Comparison of ENCODE assay signal across 16 mouse cellular contexts in genomic region chr9:98261461-98262011, GRCm38 (mm10). TPM values are rescaled to one million over a fixed set of nuclear protein-coding genes. Genes with fewer than 3 reads are reported as not detected.
DNase-seq lines count a peak whose midpoint lies in the region; ATAC-seq and TF ChIP-seq lines count a peak whose summit lies in the region.
"Had no signal": no experiment of that assay in that cellular context is flagged by ENCODE, and none has a peak within 500 bp of the region (broad histone marks: within the 10 kb centered on the region; RNA-seq: fewer than 3 reads in every experiment).

No protein-coding gene starts in this region.

- H3K36me3 ChIP-seq in intestine, embryonic 15.5 days, result no peaks in the 10 kb centered on the region
- H3K36me3 ChIP-seq in intestine, postnatal 0 days (ENCODE audit: control insufficient read depth, insufficient read depth), result no peaks in the 10 kb centered on the region
- no peaks in the 10 kb centered on the region for H3K36me3 ChIP-seq in kidney, embryonic 14.5 days (ENCODE audit: control insufficient read depth, insufficient read depth, low read length)
- H3K36me3 ChIP-seq in liver, postnatal 0 days (replicated peaks; ENCODE audit: insufficient read depth, low read length), result no peaks in the 10 kb centered on the region
- H3K36me3 ChIP-seq: embryonic facial prominence, embryonic 15.5 days; G1E; limb, embryonic 10.5 days had no signal

- no peak overlapping the region for H3K4me3 ChIP-seq in intestine, embryonic 15.5 days (replicated peaks)
- H3K4me3 ChIP-seq in intestine, postnatal 0 days (ENCODE audit: low read depth, low read length), result no peak overlapping the region
- H3K4me3 ChIP-seq in kidney, embryonic 14.5 days (ENCODE audit: low read length), result no peak overlapping the region
- H3K4me3 ChIP-seq in liver, postnatal 0 days (ENCODE audit: low read depth, low read length), result no peak overlapping the region
- H3K4me3 ChIP-seq in left cerebral cortex, adult 2 months, result no peak overlapping the region
- H3K4me3 ChIP-seq: embryonic facial prominence, embryonic 15.5 days; forebrain, embryonic 13.5 days; limb, embryonic 10.5 days had no signal

- DNase-seq in embryo, embryonic 11 days, result peak; percentile 19
- no peak for DNase-seq in liver, postnatal 0 days
- no peak for DNase-seq in heart, postnatal 36 days
- no peak for DNase-seq in left cerebral cortex, adult 2 months (ENCODE audit: extremely low spot score in 1 of 2, low spot score in 2 of 2)
- no peak for DNase-seq in thymus, postnatal 14 days
- DNase-seq: cerebellum, adult 8-10 months; heart, adult 11 months; lung, adult 2 months; right cerebral cortex, postnatal 14 days had no signal

- H3K27me3 ChIP-seq in intestine, embryonic 15.5 days (replicated peaks), result no peaks in the 10 kb centered on the region
- no peaks in the 10 kb centered on the region for H3K27me3 ChIP-seq in intestine, postnatal 0 days (replicated peaks; ENCODE audit: control insufficient read depth, insufficient read depth, low read length)
- no peaks in the 10 kb centered on the region for H3K27me3 ChIP-seq in kidney, embryonic 14.5 days (ENCODE audit: control insufficient read depth, insufficient read depth, low read length)
- no peaks in the 10 kb centered on the region for H3K27me3 ChIP-seq in liver, postnatal 0 days (ENCODE audit: insufficient read depth, low read length)
- H3K27me3 ChIP-seq: embryonic facial prominence, embryonic 15.5 days; forebrain, embryonic 13.5 days had no signal

- no peak for TF ChIP-seq CTCF in intestine, postnatal 0 days (IDR thresholded peaks at IDR 0.05; ENCODE audit: low read depth)
- no peak for TF ChIP-seq CTCF in liver, postnatal 0 days (IDR thresholded peaks at IDR 0.05; ENCODE audit: low read depth)
- no peak for TF ChIP-seq CTCF in left cerebral cortex, adult 2 months (IDR thresholded peaks at IDR 0.05)

- peak; percentile 47 for ATAC-seq in intestine, embryonic 15.5 days
- ATAC-seq in intestine, postnatal 0 days, result no peak
- peak; percentile 92 for ATAC-seq in kidney, embryonic 14.5 days (ENCODE audit: low FRiP score, low TSS enrichment)
- peak; percentile 36; the same call in 1 of the 2 replicates for ATAC-seq in liver, postnatal 0 days
- ATAC-seq: forebrain, embryonic 13.5 days had no signal

- no peak overlapping the region for H3K9ac ChIP-seq in intestine, embryonic 15.5 days
- no peak overlapping the region for H3K9ac ChIP-seq in intestine, postnatal 0 days (ENCODE audit: low read depth, low read length)
- no peak overlapping the region for H3K9ac ChIP-seq in kidney, embryonic 14.5 days (ENCODE audit: low read depth, low read length)
- H3K9ac ChIP-seq in liver, postnatal 0 days (replicated peaks), result no peak overlapping the region
- H3K9ac ChIP-seq: embryonic facial prominence, embryonic 15.5 days; forebrain, embryonic 13.5 days had no signal

- H3K27ac ChIP-seq in intestine, embryonic 15.5 days, result no peak overlapping the region
- no peak overlapping the region for H3K27ac ChIP-seq in intestine, postnatal 0 days (ENCODE audit: low read depth, low read length)
- peak overlapping the region; percentile 59; the same call in 1 of the 2 replicates for H3K27ac ChIP-seq in kidney, embryonic 14.5 days (ENCODE audit: low read depth, low read length)
- no peak overlapping the region for H3K27ac ChIP-seq in liver, postnatal 0 days (ENCODE audit: low read depth)
- H3K27ac ChIP-seq in left cerebral cortex, adult 2 months, result no peak overlapping the region
- H3K27ac ChIP-seq: embryonic facial prominence, embryonic 15.5 days; forebrain, embryonic 13.5 days; limb, embryonic 10.5 days had no signal

- WGBS in intestine, embryonic 15.5 days, result 35% methylated on average over 1 of the region's 1 CpGs
- 27% methylated on average over 1 of the region's 1 CpGs for WGBS in intestine, postnatal 0 days
- 12% methylated on average over 1 of the region's 1 CpGs for whole genome bisulfite sequencing in kidney, embryonic 14.5 days
- WGBS in liver, postnatal 0 days (ENCODE audit: insufficient replicate concordance), result 50% methylated on average over 1 of the region's 1 CpGs

- TF ChIP-seq EP300 in liver, postnatal 0 days (IDR thresholded peaks at IDR 0.05; ENCODE audit: low read depth), result no peak

- intact Hi-C loops in heart, postnatal 36 days (cut with DNase I), result no loop called here
- intact Hi-C loops in left cerebral cortex, adult 2 months (cut with DNase I), result no loop called here

- H3K4me1 ChIP-seq in intestine, embryonic 15.5 days (replicated peaks), result no peaks in the 10 kb centered on the region
- no peaks in the 10 kb centered on the region for H3K4me1 ChIP-seq in intestine, postnatal 0 days (replicated peaks; ENCODE audit: control insufficient read depth, insufficient read depth, low read length)
- H3K4me1 ChIP-seq in kidney, embryonic 14.5 days (ENCODE audit: control insufficient read depth, insufficient read depth, low read length), result no peaks in the 10 kb centered on the region
- no peaks in the 10 kb centered on the region for H3K4me1 ChIP-seq in liver, postnatal 0 days (ENCODE audit: insufficient read depth)
- H3K4me1 ChIP-seq: embryonic facial prominence, embryonic 15.5 days; forebrain, embryonic 13.5 days; limb, embryonic 10.5 days had no signal

- H3K4me2 ChIP-seq in intestine, embryonic 15.5 days (replicated peaks), result no peak overlapping the region
- no peak overlapping the region for H3K4me2 ChIP-seq in intestine, postnatal 0 days (replicated peaks; ENCODE audit: low read depth)
- no peak overlapping the region for H3K4me2 ChIP-seq in kidney, embryonic 14.5 days (replicated peaks; ENCODE audit: low read depth, low read length)
- no peak overlapping the region for H3K4me2 ChIP-seq in liver, postnatal 0 days (ENCODE audit: low read depth, low read length)
- H3K4me2 ChIP-seq: embryonic facial prominence, embryonic 15.5 days; forebrain, embryonic 13.5 days had no signal

- no peaks in the 10 kb centered on the region for H3K9me3 ChIP-seq in intestine, embryonic 15.5 days
- H3K9me3 ChIP-seq in intestine, postnatal 0 days (ENCODE audit: control insufficient read depth), result no peaks in the 10 kb centered on the region
- no peaks in the 10 kb centered on the region for H3K9me3 ChIP-seq in kidney, embryonic 14.5 days (ENCODE audit: control insufficient read depth, low read length)
- no peaks in the 10 kb centered on the region for H3K9me3 ChIP-seq in liver, postnatal 0 days (ENCODE audit: low read length)
- H3K9me3 ChIP-seq: embryonic facial prominence, embryonic 15.5 days; forebrain, embryonic 13.5 days; G1E; limb, embryonic 10.5 days had no signal

RNA-seq across cellular contexts. Expression of gene Nmnat3, which starts 25.7 kb away (rescaled TPM):
- polyA plus RNA-seq in intestine, embryonic 15.5 days (2015; fragmentation: Nextera tagmentation; extraction: Ambion mirVana), result 15.1 and 17.4 TPM in 2 replicates
- polyA plus RNA-seq in intestine, postnatal 0 days (2015; fragmentation: Nextera tagmentation; extraction: Ambion mirVana), result 17.3 and 21.2 TPM in 2 replicates
- 6.4 and 8.4 TPM in 2 replicates for polyA plus RNA-seq in kidney, embryonic 14.5 days (2014; fragmentation: Nextera tagmentation; extraction: Ambion mirVana)
- 13.9 and 14.2 TPM in 2 replicates for polyA plus RNA-seq in liver, postnatal 0 days (2015; fragmentation: Nextera tagmentation; extraction: Ambion mirVana)
- total RNA-seq in heart, postnatal 36 days (2021), result 10 to 100 TPM; 13.5 to 15.0 TPM
- total RNA-seq in left cerebral cortex, adult 2 months (2021), result 1 to 10 TPM; 2.7 to 2.8 TPM
